ENCODE assay signal across 8 mouse cellular contexts in genomic region chrX:102157423-102157791, GRCm38 (mm10). TPM values are rescaled to one million over a fixed set of nuclear protein-coding genes. Genes with fewer than 3 reads are reported as not detected.
DNase-seq lines count a peak whose midpoint lies in the region; ATAC-seq and TF ChIP-seq lines count a peak whose summit lies in the region.

No protein-coding gene starts in this region.

- 0 out of 4 replicates have a peak, but pooled peaks of 1 of the 2 experiments have one; percentile 6 for TF ChIP-seq CTCF in CH12.LX (conservative IDR thresholded peaks at IDR 0.05 in 1 of 2, IDR thresholded peaks at IDR 0.05 in 1 of 2; ENCODE audit: low read depth in 2 of 2, low read length in 2 of 2)

- H3K4me1 ChIP-seq in heart, embryonic 12.5 days (replicated peaks), result no peaks in the 10 kb centered on the region
- no peaks in the 10 kb centered on the region for H3K4me1 ChIP-seq in CH12.LX (ENCODE audit: control insufficient read depth in 1 of 2, insufficient read depth in 2 of 2)
- no peaks in the 10 kb centered on the region for H3K4me1 ChIP-seq in forebrain, embryonic 13.5 days
- no peaks in the 10 kb centered on the region; the same call in 1 of the 2 replicates for H3K4me1 ChIP-seq in liver, embryonic 16.5 days (ENCODE audit: control insufficient read depth, low read depth, low read length)

- WGBS in heart, embryonic 12.5 days, result 36% methylated on average over 5 of the region's 5 CpGs
- 45% methylated on average over 5 of the region's 5 CpGs for WGBS in forebrain, embryonic 13.5 days
- 42% methylated on average over 5 of the region's 5 CpGs for WGBS in liver, embryonic 16.5 days (ENCODE audit: insufficient replicate concordance)

- no peak for TF ChIP-seq RAD21 in CH12.LX (IDR thresholded peaks at IDR 0.05; ENCODE audit: low read depth, low read length)

- H3K27ac ChIP-seq in heart, embryonic 12.5 days (ENCODE audit: poor library complexity, severe bottlenecking), result peak overlapping the region; percentile 76
- H3K27ac ChIP-seq in CH12.LX (ENCODE audit: insufficient read depth, low read depth), result peak overlapping the region; percentile 57; the same call in 1 of the 2 replicates
- H3K27ac ChIP-seq in forebrain, embryonic 13.5 days, result peak overlapping the region; percentile 61; the same call in 1 of the 2 replicates
- peak overlapping the region; percentile 68 for H3K27ac ChIP-seq in liver, embryonic 16.5 days (ENCODE audit: low read length)

- no peak for TF ChIP-seq POLR2A in CH12.LX (IDR thresholded peaks at IDR 0.05; ENCODE audit: low read depth, low read length)

- dilution Hi-C loops in CH12.LX (cut with MboI; ENCODE audit: extremely low pct_ligation_motif_present, extremely low pct_unique_long_range_greater_than_20kb, low sequenced_read_pairs), result no loop called here

- peak overlapping the region; percentile 59 for H3K4me2 ChIP-seq in heart, embryonic 12.5 days
- H3K4me2 ChIP-seq in CH12.LX (ENCODE audit: insufficient read depth, low read depth, poor library complexity, severe bottlenecking), result peak overlapping the region; percentile 67
- peak overlapping the region; percentile 52 for H3K4me2 ChIP-seq in forebrain, embryonic 13.5 days
- H3K4me2 ChIP-seq in liver, embryonic 16.5 days (ENCODE audit: low read depth, low read length), result peak overlapping the region; percentile 53; the same call in 1 of the 2 replicates

- H3K4me3 ChIP-seq in heart, embryonic 12.5 days, result peak overlapping the region; percentile 44
- peak overlapping the region in 2 of 3 experiments; percentile 32 to 35 for H3K4me3 ChIP-seq in CH12.LX (replicated peaks in 1 of 3; ENCODE audit: low read depth in 2 of 3, low read length in 2 of 3, poor library complexity in 1 of 3)
- H3K4me3 ChIP-seq in forebrain, embryonic 13.5 days, result peak overlapping the region; percentile 47
- peak overlapping the region; percentile 62 for H3K4me3 ChIP-seq in liver, embryonic 16.5 days (ENCODE audit: low read depth, low read length)

- 0 out of 2 replicates have a peak, but pooled peaks have one; percentile 19 for ATAC-seq in heart, embryonic 12.5 days (ENCODE audit: insufficient number of reproducible peaks, low FRiP score)
- ATAC-seq in forebrain, embryonic 13.5 days, result peak; percentile 33
- ATAC-seq in liver, embryonic 16.5 days (ENCODE audit: low read depth), result peak; percentile 1; the same call in 1 of the 2 replicates

- no peaks in the 10 kb centered on the region for H3K27me3 ChIP-seq in heart, embryonic 12.5 days (replicated peaks)
- H3K27me3 ChIP-seq in CH12.LX (replicated peaks), result no peaks in the 10 kb centered on the region
- H3K27me3 ChIP-seq in forebrain, embryonic 13.5 days, result no peaks in the 10 kb centered on the region
- H3K27me3 ChIP-seq in liver, embryonic 16.5 days (ENCODE audit: control insufficient read depth, insufficient read depth, low read depth, low read length), result no peaks in the 10 kb centered on the region

- peak overlapping the region; percentile 61; the same call in 1 of the 2 replicates for H3K9ac ChIP-seq in heart, embryonic 12.5 days
- H3K9ac ChIP-seq in CH12.LX (ENCODE audit: insufficient read depth, low read depth), result no peak overlapping the region; the same call in 1 of the 2 replicates
- H3K9ac ChIP-seq in forebrain, embryonic 13.5 days, result 0 out of 2 replicates have a peak overlapping the region, but pooled peaks have one; percentile 37
- peak overlapping the region; percentile 41; the same call in 1 of the 2 replicates for H3K9ac ChIP-seq in liver, embryonic 16.5 days (ENCODE audit: low read depth, low read length)

- in situ Hi-C loops in CH12.LX (cut with MboI; ENCODE audit: low pct_ligation_motif_present, low pct_unique_long_range_greater_than_20kb, low sequenced_read_pairs), result no loop called here

- TF ChIP-seq EP300 in CH12.LX (IDR thresholded peaks at IDR 0.05; ENCODE audit: low read length), result no peak

- DNase-seq in heart, adult 8-10 months (ENCODE audit: low spot score), result no peak
- no peak for DNase-seq in CH12.LX (ENCODE audit: extremely low read depth)
- no peak for DNase-seq in spleen, postnatal 36 days (ENCODE audit: low spot score in 2 of 2)
- no peak for DNase-seq in gastrocnemius, postnatal 4 days (ENCODE audit: low spot score in 2 of 2)
- DNase-seq in layer of hippocampus, adult 11-12 months (ENCODE audit: low spot score), result no peak

- H3K9me3 ChIP-seq in heart, embryonic 12.5 days (replicated peaks), result no peaks in the 10 kb centered on the region
- H3K9me3 ChIP-seq in CH12.LX (replicated peaks; ENCODE audit: low read length), result no peaks in the 10 kb centered on the region
- H3K9me3 ChIP-seq in forebrain, embryonic 13.5 days (replicated peaks), result no peaks in the 10 kb centered on the region
- no peaks in the 10 kb centered on the region for H3K9me3 ChIP-seq in liver, embryonic 16.5 days (replicated peaks; ENCODE audit: control insufficient read depth, low read length)

- no peaks in the 10 kb centered on the region for H3K36me3 ChIP-seq in heart, embryonic 12.5 days
- peaks cover 0 to 10% of the 10 kb centered on the region in 2 experiments for H3K36me3 ChIP-seq in CH12.LX (replicated peaks in 1 of 2; ENCODE audit: control insufficient read depth in 1 of 2, insufficient read depth in 1 of 2, low read length in 1 of 2)
- no peaks in the 10 kb centered on the region for H3K36me3 ChIP-seq in forebrain, embryonic 13.5 days (ENCODE audit: poor library complexity, severe bottlenecking)
- no peaks in the 10 kb centered on the region for H3K36me3 ChIP-seq in liver, embryonic 16.5 days (ENCODE audit: control insufficient read depth, insufficient read depth)

- peaks cover 18% of the 10 kb centered on the region for H3K79me2 ChIP-seq in CH12.LX (replicated peaks; ENCODE audit: control insufficient read depth, extremely low read depth, insufficient read depth, poor library complexity, severe bottlenecking)

TF ChIP-seq in CH12.LX, 34 proteins besides CTCF, POLR2A, EP300 and RAD21:
- TF ChIP-seq MEF2A (IDR thresholded peaks at IDR 0.05; ENCODE audit: borderline replicate concordance, low read depth, low read length) (no peak), JUND (conservative IDR thresholded peaks at IDR 0.05; ENCODE audit: low read depth, low read length) (no peak), KAT2A (IDR thresholded peaks at IDR 0.05; ENCODE audit: insufficient replicate concordance, low read length) (no peak), UBTF (IDR thresholded peaks at IDR 0.05; ENCODE audit: low read depth, low read length) (no peak), JUN (IDR thresholded peaks at IDR 0.05; ENCODE audit: insufficient read depth, low read depth, low read length) (no peak), ELF1 (IDR thresholded peaks at IDR 0.05; ENCODE audit: low read depth, low read length) (no peak), E2F4 (IDR thresholded peaks at IDR 0.05; ENCODE audit: insufficient replicate concordance, low read depth, low read length) (no peak), GABPA (IDR thresholded peaks at IDR 0.05; ENCODE audit: insufficient replicate concordance, low read depth, low read length) (no peak), NRF1 (IDR thresholded peaks at IDR 0.05; ENCODE audit: low read depth, low read length) (no peak), BHLHE40 (IDR thresholded peaks at IDR 0.05; ENCODE audit: low read depth, low read length) (no peak), MAZ (IDR thresholded peaks at IDR 0.05; ENCODE audit: low read depth, low read length) (no peak), ETS1 (conservative IDR thresholded peaks at IDR 0.05; ENCODE audit: low read depth, low read length) (no peak), ZC3H11A (IDR thresholded peaks at IDR 0.05; ENCODE audit: low read depth, low read length) (no peak), POLR2AphosphoS2 (IDR thresholded peaks at IDR 0.05; ENCODE audit: low read depth, low read length) (no peak), MAFK (IDR thresholded peaks at IDR 0.05; ENCODE audit: insufficient replicate concordance, low read length) (no peak), CHD1 (IDR thresholded peaks at IDR 0.05; ENCODE audit: low read depth, low read length) (no peak)
TF ChIP-seq in CH12.LX: peak in this region for 0.

RNA-seq across cellular contexts. Expression of gene Ercc6l, which starts 0.5 kb away (rescaled TPM):
- polyA plus RNA-seq in heart, embryonic 12.5 days (2016; fragmentation: Nextera tagmentation; extraction: Ambion mirVana), result 10.9 TPM in 2 replicates
- total RNA-seq in heart, adult 8-10 months (2022), result under 1 TPM; 0.27 to 0.29 (median 0.28) TPM
- total RNA-seq in CH12.LX (2012; rRNA removed) (8.9 and 13.5 TPM in 2 replicates), CH12.LX (2014; rRNA removed) (18.5 and 21.5 TPM in 2 replicates)
- 12.2 and 15.0 TPM in 2 replicates for polyA plus RNA-seq in CH12.LX (2012; ENCODE audit: insufficient read length, low read depth)
- 9.8 and 9.9 TPM in 2 replicates for polyA plus RNA-seq in forebrain, embryonic 13.5 days (2015; fragmentation: Nextera tagmentation; extraction: Ambion mirVana)
- 9.3 and 9.4 TPM in 2 replicates for polyA plus RNA-seq in liver, embryonic 16.5 days (2015; fragmentation: Nextera tagmentation; extraction: Ambion mirVana)
- 1 to 10 TPM; 4.0 to 4.1 TPM for total RNA-seq in gastrocnemius, postnatal 4 days (2021)

RNA-seq across cellular contexts. Expression of gene Rps4x, which starts 31.8 kb away (rescaled TPM):
- 446 and 451 TPM in 2 replicates for polyA plus RNA-seq in heart, embryonic 12.5 days (2016; fragmentation: Nextera tagmentation; extraction: Ambion mirVana)
- 100 to 1,000 TPM; 541 to 608 (median 600) TPM for total RNA-seq in heart, adult 8-10 months (2022)
- total RNA-seq in CH12.LX (2012; rRNA removed) (3,052 and 3,101 TPM in 2 replicates), CH12.LX (2014; rRNA removed) (4,290 and 4,543 TPM in 2 replicates)
- polyA plus RNA-seq in CH12.LX (2012; ENCODE audit: insufficient read length, low read depth), result 2,286 and 2,456 TPM in 2 replicates
- 577 and 591 TPM in 2 replicates for polyA plus RNA-seq in forebrain, embryonic 13.5 days (2015; fragmentation: Nextera tagmentation; extraction: Ambion mirVana)
- polyA plus RNA-seq in liver, embryonic 16.5 days (2015; fragmentation: Nextera tagmentation; extraction: Ambion mirVana), result 369 and 386 TPM in 2 replicates
- total RNA-seq in gastrocnemius, postnatal 4 days (2021), result 1,000 to 10,000 TPM; 1,319 to 1,445 TPM

RNA-seq across cellular contexts. Expression of gene Pin4, which starts 38.2 kb away (rescaled TPM):
- polyA plus RNA-seq in heart, embryonic 12.5 days (2016; fragmentation: Nextera tagmentation; extraction: Ambion mirVana), result 40.8 and 44.9 TPM in 2 replicates
- total RNA-seq in heart, adult 8-10 months (2022), result 10 to 100 TPM; 16.4 to 27.6 (median 19.2) TPM
- 62.0 and 75.7 TPM in 2 replicates for total RNA-seq in CH12.LX (2012; rRNA removed)
- total RNA-seq in CH12.LX (2014; rRNA removed), result 53.4 and 60.9 TPM in 2 replicates
- 66.2 and 95.3 TPM in 2 replicates for polyA plus RNA-seq in CH12.LX (2012; ENCODE audit: insufficient read length, low read depth)
- polyA plus RNA-seq in forebrain, embryonic 13.5 days (2015; fragmentation: Nextera tagmentation; extraction: Ambion mirVana), result 70.5 and 86.0 TPM in 2 replicates
- 35.7 and 38.8 TPM in 2 replicates for polyA plus RNA-seq in liver, embryonic 16.5 days (2015; fragmentation: Nextera tagmentation; extraction: Ambion mirVana)
- 10 to 100 TPM; 38.8 to 42.2 TPM for total RNA-seq in gastrocnemius, postnatal 4 days (2021)
